ENCODE assay signal across 8 mouse cellular contexts in the genomic region with DNA sequence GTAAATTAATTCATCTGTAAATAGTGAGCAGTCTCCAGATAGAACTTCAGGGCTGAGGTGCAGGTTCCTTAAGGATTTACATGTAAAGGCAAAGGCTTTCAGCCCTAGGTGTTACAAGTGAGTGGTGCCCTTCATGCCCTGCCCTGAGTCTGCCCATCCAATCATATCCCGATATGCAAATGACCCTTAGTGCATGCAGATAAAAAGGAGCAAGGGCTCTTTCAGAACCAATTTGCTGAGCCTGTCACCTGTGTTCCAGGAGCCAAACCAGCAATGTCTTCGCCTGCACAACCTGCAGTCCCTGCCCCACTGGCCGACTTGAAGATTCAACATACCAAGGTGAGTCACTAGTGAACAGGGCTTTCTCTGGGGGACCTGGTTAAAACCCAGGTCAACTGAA.
A peak's percentile ranks its signal among the peaks of the same experiment; 100 is the strongest.
DNase-seq lines count a peak whose midpoint lies in the region; ATAC-seq and TF ChIP-seq lines count a peak whose summit lies in the region.

No protein-coding gene starts in this region.

- peak overlapping the region; percentile 80 for H3K4me2 ChIP-seq in myocyte (ENCODE audit: low read depth)

- DNase-seq in adrenal gland, postnatal 10 days, result peak; percentile 43
- DNase-seq in forelimb bud, embryonic 11.5 days (ENCODE audit: low read depth, low spot score), result peak; percentile 13
- peak; percentile 49 to 70 for DNase-seq in kidney, postnatal 25 days
- DNase-seq in layer of hippocampus, adult 9-11 months, result no peak
- DNase-seq in left cerebral cortex, postnatal 36 days (ENCODE audit: low spot score in 2 of 2), result no peak
- no peak for DNase-seq in thymus, postnatal 25 days

- no peaks in the 10 kb centered on the region for H3K36me3 ChIP-seq in myocyte (ENCODE audit: control insufficient read depth, insufficient read depth)

- no peak for TF ChIP-seq POLR2A in myocyte (IDR thresholded peaks at IDR 0.05; ENCODE audit: insufficient read length, low read depth)

- no peaks in the 10 kb centered on the region for H3K79me2 ChIP-seq in myocyte (ENCODE audit: control insufficient read depth, insufficient read depth)

- intact Hi-C loops in left cerebral cortex, postnatal 36 days (cut with DNase I), result no loop called here

- no peak overlapping the region for H3K4me3 ChIP-seq in myocyte

- no peaks in the 10 kb centered on the region for H3K27me3 ChIP-seq in myocyte (ENCODE audit: control insufficient read depth, insufficient read depth, insufficient read length)

- no peak overlapping the region for H3ac ChIP-seq in myocyte (ENCODE audit: control insufficient read depth, insufficient read length)

- no peak for ATAC-seq in CD4-positive, CD25-positive, alpha-beta regulatory T cell, adult 4 months

TF ChIP-seq in myocyte, 11 proteins besides CTCF, POLR2A, EP300 and RAD21:
- TF ChIP-seq MAX (IDR thresholded peaks at IDR 0.05; ENCODE audit: low read depth) (no peak), E2F4 (IDR thresholded peaks at IDR 0.05; ENCODE audit: insufficient read depth) (no peak), MYOG (IDR thresholded peaks at IDR 0.05; ENCODE audit: control insufficient read depth in 1 of 3, insufficient read depth in 1 of 3, insufficient read length in 2 of 3, low read depth in 2 of 3) (no peak), POLR2AphosphoS2 (IDR thresholded peaks at IDR 0.05; ENCODE audit: insufficient read length, low read depth) (no peak)

Comparison
In these comparisons a context has a peak if more than half of its experiments do, and no peak if none do; other contexts are left out.
1. DNase-seq: peak in adrenal gland, postnatal 10 days (single experiment), forelimb bud, embryonic 11.5 days (single experiment) and kidney, postnatal 25 days (2 of 2); none in layer of hippocampus, adult 9-11 months (single experiment), left cerebral cortex, postnatal 36 days (0 of 2) and thymus, postnatal 25 days (single experiment).